In genomic region chr2:32704021-32704421, GRCm38 (mm10) we compare ENCODE assay signal across 8 mouse cellular contexts. TPM values are rescaled to one million over a fixed set of nuclear protein-coding genes. Genes with fewer than 3 reads are reported as not detected.
DNase-seq lines count a peak whose midpoint lies in the region; ATAC-seq and TF ChIP-seq lines count a peak whose summit lies in the region.

TSS of gene Fpgs (minus strand) at chr2:32704145.

- no peak for TF ChIP-seq CTCF in Patski (IDR thresholded peaks at IDR 0.05)
- TF ChIP-seq CTCF in small intestine, adult 2 months (IDR thresholded peaks at IDR 0.05; ENCODE audit: extremely low read depth, insufficient read length, insufficient replicate concordance, low read depth, low read length): no peak

- ATAC-seq in heart, embryonic 12.5 days (ENCODE audit: insufficient number of reproducible peaks, low FRiP score): no peak
- no peak for ATAC-seq in Patski
- no peak for ATAC-seq in limb, embryonic 11.5 days (ENCODE audit: insufficient number of reproducible peaks, low FRiP score, low TSS enrichment, low read depth)

- H3K9ac ChIP-seq in heart, embryonic 12.5 days: no peak within 1 kb of the TSS
- no peak within 1 kb of the TSS for H3K9ac ChIP-seq in limb, embryonic 11.5 days (ENCODE audit: low read length)

- H3K9me3 ChIP-seq in heart, embryonic 12.5 days (replicated peaks): no peaks in the 10 kb centered on the region
- H3K9me3 ChIP-seq in limb, embryonic 11.5 days (ENCODE audit: control insufficient read depth, low read length): no peaks in the 10 kb centered on the region

- H3K27me3 ChIP-seq in heart, embryonic 12.5 days (replicated peaks): no peaks in the 10 kb centered on the region
- no peaks in the 10 kb centered on the region for H3K27me3 ChIP-seq in Patski
- no peaks in the 10 kb centered on the region for H3K27me3 ChIP-seq in limb, embryonic 11.5 days (ENCODE audit: control insufficient read depth, insufficient read depth, low read length)
- H3K27me3 ChIP-seq in small intestine, adult 2 months (ENCODE audit: control insufficient read depth, insufficient read depth, low read length): no peaks in the 10 kb centered on the region

- H3K4me1 ChIP-seq in heart, embryonic 12.5 days (replicated peaks): no peaks in the 10 kb centered on the region; the same call in 1 of the 2 replicates
- no peaks in the 10 kb centered on the region for H3K4me1 ChIP-seq in limb, embryonic 11.5 days (ENCODE audit: control insufficient read depth, insufficient read depth, low read length)
- H3K4me1 ChIP-seq in small intestine, adult 2 months (ENCODE audit: control insufficient read depth, insufficient read depth, insufficient read length, low read length): peaks cover 15% of the 10 kb centered on the region; the same call in 1 of the 2 replicates

- 80% methylated on average over 2 of the region's 2 CpGs for WGBS in heart, embryonic 12.5 days
- WGBS in limb, embryonic 11.5 days: 77% methylated on average over 2 of the region's 2 CpGs
- 30% methylated on average over 2 of the region's 2 CpGs for WGBS in small intestine, adult 2 months

- CTCF ChIA-PET in Patski (lab: Charles Lee): no interaction called here

- H3K4me2 ChIP-seq in heart, embryonic 12.5 days: no peak within 1 kb of the TSS
- no peak within 1 kb of the TSS for H3K4me2 ChIP-seq in limb, embryonic 11.5 days (ENCODE audit: low read depth, severe bottlenecking)

- no peak within 1 kb of the TSS for H3K27ac ChIP-seq in heart, embryonic 12.5 days (ENCODE audit: poor library complexity, severe bottlenecking)
- no peak within 1 kb of the TSS for H3K27ac ChIP-seq in limb, embryonic 11.5 days (replicated peaks; ENCODE audit: low read depth, low read length)
- H3K27ac ChIP-seq in small intestine, adult 2 months (ENCODE audit: insufficient read depth, low read depth, low read length): peak within 1 kb of the TSS; percentile 4; the same call in 1 of the 2 replicates

- H3K36me3 ChIP-seq in heart, embryonic 12.5 days: peaks cover 80% of the 10 kb centered on the region
- peaks cover 31% of the 10 kb centered on the region for H3K36me3 ChIP-seq in limb, embryonic 11.5 days (ENCODE audit: control insufficient read depth, insufficient read depth, low read length)
- H3K36me3 ChIP-seq in small intestine, adult 2 months (ENCODE audit: control insufficient read depth, insufficient read depth, low read length): peaks cover 38% of the 10 kb centered on the region

- POLR2A ChIA-PET in Patski (lab: Charles Lee): interaction anchor here (0.6 to 1.3 kb wide), 2 partner anchors 8 to 65 kb away, joined by 4 to 5 read pairs; no protein-coding TSS in a partner anchor

- H3K4me3 ChIP-seq in heart, embryonic 12.5 days: no peak within 1 kb of the TSS
- H3K4me3 ChIP-seq in limb, embryonic 11.5 days (ENCODE audit: low read depth, low read length): no peak within 1 kb of the TSS
- H3K4me3 ChIP-seq in small intestine, adult 2 months (ENCODE audit: low read depth, low read length): no peak within 1 kb of the TSS

- in situ Hi-C loops in Patski (cut with MboI; ENCODE audit: low pct_unique_long_range_greater_than_20kb): no loop called here

- no peak for DNase-seq in heart, adult 9 months (ENCODE audit: low spot score in 2 of 2)
- no peak for DNase-seq in Patski (ENCODE audit: low read depth, low spot score)
- no peak for DNase-seq in heart, postnatal 4 days
- DNase-seq in limb, embryonic 11.5 days (ENCODE audit: low spot score): no peak
- no peak for DNase-seq in urinary bladder, postnatal 14 days (ENCODE audit: low spot score)
- DNase-seq in adipocyte (ENCODE audit: low spot score): no peak

- TF ChIP-seq POLR2A in small intestine, adult 2 months (IDR thresholded peaks at IDR 0.05; ENCODE audit: low read depth, low read length): no peak

RNA-seq across cellular contexts. Expression of gene Fpgs, which starts in this region (rescaled TPM):
- 18.7 and 20.3 TPM in 2 replicates for polyA plus RNA-seq in heart, embryonic 12.5 days (2016; fragmentation: Nextera tagmentation; extraction: Ambion mirVana)
- polyA plus RNA-seq in Patski (2021): 28.9 TPM
- 10 to 100 TPM; 10.5 to 12.5 TPM for total RNA-seq in heart, postnatal 4 days (2021)
- polyA plus RNA-seq in limb, embryonic 11.5 days (2014; fragmentation: Nextera tagmentation; extraction: Ambion mirVana): 22.1 and 23.2 TPM in 2 replicates
- 25.6 and 26.0 TPM in 2 replicates for polyA plus RNA-seq in small intestine, adult 2 months (2012; rRNA removed)
